In genomic region chr11:61477566-61478508, GRCm38 (mm10) we compare ENCODE assay signal across 10 mouse cellular contexts. TPM values are rescaled to one million over a fixed set of nuclear protein-coding genes. Genes with fewer than 3 reads are reported as not detected.
DNase-seq lines count a peak whose midpoint lies in the region; ATAC-seq and TF ChIP-seq lines count a peak whose summit lies in the region.
"Had no signal": no experiment of that assay in that cellular context is flagged by ENCODE, and none has a peak within 500 bp of the region (broad histone marks: within the 10 kb centered on the region; RNA-seq: fewer than 3 reads in every experiment).

No protein-coding gene starts in this region.

- H3K27ac ChIP-seq in lung, embryonic 14.5 days (ENCODE audit: low read depth): no peak overlapping the region
- 0 out of 2 replicates have a peak overlapping the region, but pooled peaks have one; percentile 31 for H3K27ac ChIP-seq in forebrain, embryonic 12.5 days
- no peak overlapping the region for H3K27ac ChIP-seq in intestine, embryonic 16.5 days (ENCODE audit: low read length)
- H3K27ac ChIP-seq in stomach, embryonic 15.5 days: no peak overlapping the region
- no peak overlapping the region for H3K27ac ChIP-seq in liver, embryonic 12.5 days
- H3K27ac ChIP-seq: limb, embryonic 12.5 days had no signal

- peak overlapping the region; percentile 22; the same call in 1 of the 2 replicates for H3K9ac ChIP-seq in lung, embryonic 14.5 days
- 0 out of 2 replicates have a peak overlapping the region, but pooled peaks have one; percentile 7 for H3K9ac ChIP-seq in forebrain, embryonic 12.5 days
- H3K9ac ChIP-seq in intestine, embryonic 16.5 days (ENCODE audit: low read depth, low read length): 0 out of 2 replicates have a peak overlapping the region, but pooled peaks have one; percentile 25
- H3K9ac ChIP-seq in stomach, embryonic 15.5 days: no peak overlapping the region
- H3K9ac ChIP-seq in liver, embryonic 12.5 days: no peak overlapping the region
- H3K9ac ChIP-seq: limb, embryonic 12.5 days had no signal

- H3K4me3 ChIP-seq in lung, embryonic 14.5 days (ENCODE audit: low read depth, low read length): 0 out of 2 replicates have a peak overlapping the region, but pooled peaks have one; percentile 0
- no peak overlapping the region for H3K4me3 ChIP-seq in forebrain, embryonic 12.5 days (replicated peaks)
- no peak overlapping the region for H3K4me3 ChIP-seq in intestine, embryonic 16.5 days (ENCODE audit: low read length)
- 0 out of 2 replicates have a peak overlapping the region, but pooled peaks have one; percentile 14 for H3K4me3 ChIP-seq in stomach, embryonic 15.5 days (replicated peaks)
- H3K4me3 ChIP-seq in liver, embryonic 12.5 days: no peak overlapping the region
- H3K4me3 ChIP-seq: limb, embryonic 12.5 days had no signal

- 52% methylated on average over 17 of the region's 17 CpGs for WGBS in lung, embryonic 14.5 days
- WGBS in forebrain, embryonic 12.5 days: 51% methylated on average over 17 of the region's 17 CpGs
- 64% methylated on average over 17 of the region's 17 CpGs for WGBS in intestine, embryonic 16.5 days
- 61% methylated on average over 17 of the region's 17 CpGs for WGBS in stomach, embryonic 15.5 days
- WGBS in liver, embryonic 12.5 days (ENCODE audit: insufficient replicate concordance): 68% methylated on average over 17 of the region's 17 CpGs

- ATAC-seq in lung, embryonic 14.5 days (ENCODE audit: insufficient read depth): no peak
- no peak for ATAC-seq in forebrain, embryonic 12.5 days (ENCODE audit: low FRiP score)
- no peak for ATAC-seq in intestine, embryonic 16.5 days
- no peak for ATAC-seq in stomach, embryonic 15.5 days (ENCODE audit: insufficient read depth, low FRiP score, low read depth)
- no peak for ATAC-seq in liver, embryonic 12.5 days
- ATAC-seq: Patski had no signal

- intact Hi-C loops in left cerebral cortex, postnatal 25 days (cut with DNase I): no loop called here

- H3K27me3 ChIP-seq in lung, embryonic 14.5 days (ENCODE audit: insufficient read depth, low read length): no peaks in the 10 kb centered on the region
- H3K27me3 ChIP-seq in forebrain, embryonic 12.5 days: peaks cover 10% of the 10 kb centered on the region; the same call in 1 of the 2 replicates
- H3K27me3 ChIP-seq in intestine, embryonic 16.5 days (replicated peaks; ENCODE audit: control insufficient read depth, insufficient read depth, low read length): no peaks in the 10 kb centered on the region
- no peaks in the 10 kb centered on the region for H3K27me3 ChIP-seq in stomach, embryonic 15.5 days (replicated peaks)
- peaks cover 9% of the 10 kb centered on the region for H3K27me3 ChIP-seq in liver, embryonic 12.5 days (replicated peaks)
- H3K27me3 ChIP-seq: limb, embryonic 12.5 days; Patski had no signal

- DNase-seq in lung, embryonic 14.5 days: no peak
- no peak for DNase-seq in lung, postnatal 10 days
- DNase-seq in left cerebral cortex, postnatal 25 days (ENCODE audit: low spot score in 2 of 2): no peak
- DNase-seq: heart, postnatal 14 days had no signal

- H3K36me3 ChIP-seq in lung, embryonic 14.5 days (ENCODE audit: insufficient read depth): no peaks in the 10 kb centered on the region
- no peaks in the 10 kb centered on the region for H3K36me3 ChIP-seq in forebrain, embryonic 12.5 days (replicated peaks)
- H3K36me3 ChIP-seq in intestine, embryonic 16.5 days (ENCODE audit: control insufficient read depth, insufficient read depth, low read length): no peaks in the 10 kb centered on the region
- H3K36me3 ChIP-seq in stomach, embryonic 15.5 days: no peaks in the 10 kb centered on the region
- H3K36me3 ChIP-seq in liver, embryonic 12.5 days: no peaks in the 10 kb centered on the region
- H3K36me3 ChIP-seq: limb, embryonic 12.5 days had no signal

- peak overlapping the region; percentile 50 for H3K4me2 ChIP-seq in lung, embryonic 14.5 days
- peak overlapping the region; percentile 43 for H3K4me2 ChIP-seq in forebrain, embryonic 12.5 days
- peak overlapping the region; percentile 15 for H3K4me2 ChIP-seq in intestine, embryonic 16.5 days (ENCODE audit: low read depth, low read length)
- peak overlapping the region; percentile 41 for H3K4me2 ChIP-seq in stomach, embryonic 15.5 days
- no peak overlapping the region for H3K4me2 ChIP-seq in liver, embryonic 12.5 days

- peaks cover 7% of the 10 kb centered on the region for H3K4me1 ChIP-seq in lung, embryonic 14.5 days (ENCODE audit: insufficient read depth)
- peaks cover 15% of the 10 kb centered on the region for H3K4me1 ChIP-seq in forebrain, embryonic 12.5 days
- peaks cover 12% of the 10 kb centered on the region; the same call in 1 of the 2 replicates for H3K4me1 ChIP-seq in intestine, embryonic 16.5 days (ENCODE audit: control insufficient read depth, insufficient read depth, low read length)
- H3K4me1 ChIP-seq in stomach, embryonic 15.5 days: peaks cover 16% of the 10 kb centered on the region
- peaks cover 5% of the 10 kb centered on the region for H3K4me1 ChIP-seq in liver, embryonic 12.5 days

- no peak for TF ChIP-seq CTCF in lung, embryonic 14.5 days (IDR thresholded peaks at IDR 0.05; ENCODE audit: low read depth)

- no peaks in the 10 kb centered on the region for H3K9me3 ChIP-seq in lung, embryonic 14.5 days (ENCODE audit: low read depth, low read length)
- no peaks in the 10 kb centered on the region for H3K9me3 ChIP-seq in forebrain, embryonic 12.5 days
- no peaks in the 10 kb centered on the region for H3K9me3 ChIP-seq in intestine, embryonic 16.5 days (ENCODE audit: control insufficient read depth, low read length)
- no peaks in the 10 kb centered on the region for H3K9me3 ChIP-seq in stomach, embryonic 15.5 days
- no peaks in the 10 kb centered on the region for H3K9me3 ChIP-seq in liver, embryonic 12.5 days (replicated peaks)
- H3K9me3 ChIP-seq: limb, embryonic 12.5 days had no signal

RNA-seq across cellular contexts. Expression of gene Mfap4, which starts 7.4 kb away (rescaled TPM):
- 615 and 660 TPM in 2 replicates for polyA plus RNA-seq in lung, embryonic 14.5 days (2014; fragmentation: Nextera tagmentation; extraction: Ambion mirVana)
- polyA plus RNA-seq in forebrain, embryonic 12.5 days (2016; fragmentation: Nextera tagmentation; extraction: Ambion mirVana): 66.9 and 69.4 TPM in 2 replicates
- 229 and 237 TPM in 2 replicates for polyA plus RNA-seq in intestine, embryonic 16.5 days (2015; fragmentation: Nextera tagmentation; extraction: Ambion mirVana)
- polyA plus RNA-seq in stomach, embryonic 15.5 days (2015; fragmentation: Nextera tagmentation; extraction: Ambion mirVana): 316 and 323 TPM in 2 replicates
- total RNA-seq in left cerebral cortex, postnatal 25 days (2021): 1 to 10 TPM; 4.2 to 5.5 TPM
- polyA plus RNA-seq in liver, embryonic 12.5 days (2016; fragmentation: Nextera tagmentation; extraction: Ambion mirVana): 11.0 and 16.3 TPM in 2 replicates
- polyA plus RNA-seq: Patski had no signal

RNA-seq across cellular contexts. Expression of gene Mapk7, which starts 16.4 kb away (rescaled TPM):
- 62.8 and 69.6 TPM in 2 replicates for polyA plus RNA-seq in lung, embryonic 14.5 days (2014; fragmentation: Nextera tagmentation; extraction: Ambion mirVana)
- polyA plus RNA-seq in forebrain, embryonic 12.5 days (2016; fragmentation: Nextera tagmentation; extraction: Ambion mirVana): 93.4 and 95.7 TPM in 2 replicates
- polyA plus RNA-seq in intestine, embryonic 16.5 days (2015; fragmentation: Nextera tagmentation; extraction: Ambion mirVana): 34.2 and 34.9 TPM in 2 replicates
- 47.1 and 50.8 TPM in 2 replicates for polyA plus RNA-seq in stomach, embryonic 15.5 days (2015; fragmentation: Nextera tagmentation; extraction: Ambion mirVana)
- 10 to 100 TPM; 19.1 to 26.9 TPM for total RNA-seq in left cerebral cortex, postnatal 25 days (2021)
- polyA plus RNA-seq in liver, embryonic 12.5 days (2016; fragmentation: Nextera tagmentation; extraction: Ambion mirVana): 12.9 and 14.8 TPM in 2 replicates

RNA-seq across cellular contexts. Expression of gene Rnf112, which starts 23.9 kb away (rescaled TPM):
- 0.31 and 0.42 TPM in 2 replicates for polyA plus RNA-seq in lung, embryonic 14.5 days (2014; fragmentation: Nextera tagmentation; extraction: Ambion mirVana)
- 7.2 and 7.7 TPM in 2 replicates for polyA plus RNA-seq in forebrain, embryonic 12.5 days (2016; fragmentation: Nextera tagmentation; extraction: Ambion mirVana)
- polyA plus RNA-seq in intestine, embryonic 16.5 days (2015; fragmentation: Nextera tagmentation; extraction: Ambion mirVana): 0.88 and 1.1 TPM in 2 replicates
- 3.0 and 3.2 TPM in 2 replicates for polyA plus RNA-seq in stomach, embryonic 15.5 days (2015; fragmentation: Nextera tagmentation; extraction: Ambion mirVana)
- 100 to 1,000 TPM; 296 to 321 TPM for total RNA-seq in left cerebral cortex, postnatal 25 days (2021)
- polyA plus RNA-seq in liver, embryonic 12.5 days (2016; fragmentation: Nextera tagmentation; extraction: Ambion mirVana): 0.13 and 0.14 TPM in 2 replicates
- polyA plus RNA-seq: Patski had no signal

RNA-seq across cellular contexts. Expression of gene B9d1, which starts 27.1 kb away (rescaled TPM):
- polyA plus RNA-seq in lung, embryonic 14.5 days (2014; fragmentation: Nextera tagmentation; extraction: Ambion mirVana): 48.9 and 54.1 TPM in 2 replicates
- 34.6 and 35.6 TPM in 2 replicates for polyA plus RNA-seq in forebrain, embryonic 12.5 days (2016; fragmentation: Nextera tagmentation; extraction: Ambion mirVana)
- 18.9 and 19.2 TPM in 2 replicates for polyA plus RNA-seq in intestine, embryonic 16.5 days (2015; fragmentation: Nextera tagmentation; extraction: Ambion mirVana)
- 26.5 and 27.9 TPM in 2 replicates for polyA plus RNA-seq in stomach, embryonic 15.5 days (2015; fragmentation: Nextera tagmentation; extraction: Ambion mirVana)
- total RNA-seq in left cerebral cortex, postnatal 25 days (2021): 10 to 100 TPM; 43.2 to 44.9 TPM
- 4.8 TPM in 2 replicates for polyA plus RNA-seq in liver, embryonic 12.5 days (2016; fragmentation: Nextera tagmentation; extraction: Ambion mirVana)

Comparison
In these comparisons a context has a peak if more than half of its experiments do, and no peak if none do; other contexts are left out.
1. H3K4me3 ChIP-seq: peak in lung, embryonic 14.5 days (single experiment) and stomach, embryonic 15.5 days (single experiment); none in forebrain, embryonic 12.5 days (single experiment), intestine, embryonic 16.5 days (single experiment) and liver, embryonic 12.5 days (single experiment).
2. H3K9ac ChIP-seq: peak in lung, embryonic 14.5 days (single experiment), forebrain, embryonic 12.5 days (single experiment) and intestine, embryonic 16.5 days (single experiment); none in stomach, embryonic 15.5 days (single experiment) and liver, embryonic 12.5 days (single experiment).